Mouse (Mus musculus) lung, postnatal 0 days (tissue): ENCODE measurements around the gene Il10rb.

Source experiments
- CTCF ChIP-seq: IDR thresholded peaks from 2 replicates; pipeline ENCODE4 v1.5.1; 2016; ENCODE audit warnings: antibody characterized with exemption, mild to moderate bottlenecking
- EP300 ChIP-seq: IDR thresholded peaks from 2 replicates; pipeline ENCODE4 v1.6.1; 2016; ENCODE audit warnings: antibody characterized with exemption, mild to moderate bottlenecking, control low read depth

DNA sequence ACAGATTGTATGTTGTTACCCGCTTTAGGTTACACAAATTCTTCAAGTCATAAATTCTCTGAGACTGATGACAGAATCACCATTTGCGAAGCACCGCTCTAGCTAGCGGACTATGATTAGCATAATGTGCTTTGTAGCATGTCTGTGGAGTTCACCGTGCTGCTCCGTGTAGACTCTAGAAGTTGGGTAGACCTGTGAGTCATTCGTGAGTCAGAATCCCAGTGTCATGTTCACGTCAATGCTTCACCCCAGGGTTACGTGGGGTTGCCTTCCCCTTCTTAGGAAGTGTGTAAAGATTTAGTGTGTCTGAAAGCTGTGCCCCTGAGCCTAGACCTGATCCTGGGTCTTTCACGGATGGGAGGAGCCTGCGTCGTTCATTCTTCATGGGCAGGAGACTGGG lies 7.9 kb upstream of the Il10rb start:
- TF ChIP-seq CTCF (no peak), EP300 (no peak)
